Mouse (Mus musculus): ENCODE results near the gene H2afv.

GRCm38 (mm10) chr11:6404699-6405566 lies 39.3 kb downstream of the H2afv start:
- no peak for TF ChIP-seq GATA1 (IDR thresholded peaks at IDR 0.05; ENCODE audit: low read length)
- no peak for TF ChIP-seq TAL1 (IDR thresholded peaks at IDR 0.05; ENCODE audit: low read length)

All from erythroblast, embryonic 14.5 days (primary cell).